Mouse (Mus musculus): ENCODE data around the gene Sema5b.

Sema5b gene

GRCm38 (mm10) chr16:35592274-35593065, 51.5 kb downstream of the Sema5b start:
- no peak for DNase-seq (ENCODE audit: low read depth, low spot score)

GRCm38 (mm10) chr16:35593474-35593873, 52.5 kb downstream of the Sema5b start:
- DNase-seq (ENCODE audit: low read depth, low spot score) = no peak

GRCm38 (mm10) chr16:35596241-35596640, 55.3 kb downstream of the Sema5b start:
- DNase-seq (ENCODE audit: low read depth, low spot score) = no peak

GRCm38 (mm10) chr16:35596661-35597350, 55.9 kb downstream of the Sema5b start:
- peak; percentile 81 for DNase-seq (ENCODE audit: low read depth, low spot score)

GRCm38 (mm10) chr16:35597991-35598390, 57.0 kb downstream of the Sema5b start:
- no peak for DNase-seq (ENCODE audit: low read depth, low spot score)

GRCm38 (mm10) chr16:35598802-35599201, 57.9 kb downstream of the Sema5b start:
- no peak for DNase-seq (ENCODE audit: low read depth, low spot score)

- DNase-seq (ENCODE audit: low read depth, low spot score) = no peak
Observed at GRCm38 (mm10) chr16:35600282-35600681, 59.3 kb downstream of the Sema5b start.

- DNase-seq (ENCODE audit: low read depth, low spot score) = no peak
Observed at GRCm38 (mm10) chr16:35601426-35601825, 60.5 kb downstream of the Sema5b start.

- no peak for DNase-seq (ENCODE audit: low read depth, low spot score)
Observed at GRCm38 (mm10) chr16:35602529-35602928, 61.6 kb downstream of the Sema5b start.

- DNase-seq (ENCODE audit: low read depth, low spot score) = no peak
Observed at GRCm38 (mm10) chr16:35603729-35604522, 63.0 kb downstream of the Sema5b start.

GRCm38 (mm10) chr16:35607250-35607649, 66.3 kb downstream of the Sema5b start:
- DNase-seq (ENCODE audit: low read depth, low spot score) = no peak

- no peak for DNase-seq (ENCODE audit: low read depth, low spot score)
Observed at GRCm38 (mm10) chr16:35608244-35608643, 67.3 kb downstream of the Sema5b start.

- DNase-seq (ENCODE audit: low read depth, low spot score) = no peak
Observed at GRCm38 (mm10) chr16:35609561-35609960, 68.6 kb downstream of the Sema5b start.

- no peak for DNase-seq (ENCODE audit: low read depth, low spot score)
Observed at GRCm38 (mm10) chr16:35613851-35614804, 73.2 kb downstream of the Sema5b start.

GRCm38 (mm10) chr16:35617732-35618131, 76.8 kb downstream of the Sema5b start:
- DNase-seq (ENCODE audit: low read depth, low spot score) = no peak

GRCm38 (mm10) chr16:35623026-35623425, 82.1 kb downstream of the Sema5b start:
- no peak for DNase-seq (ENCODE audit: low read depth, low spot score)

- no peak for DNase-seq (ENCODE audit: low read depth, low spot score)
Observed at GRCm38 (mm10) chr16:35623986-35624385, 83.0 kb downstream of the Sema5b start.

- no peak for DNase-seq (ENCODE audit: low read depth, low spot score)
Observed at GRCm38 (mm10) chr16:35624877-35625276, 83.9 kb downstream of the Sema5b start.

- no peak for DNase-seq (ENCODE audit: low read depth, low spot score)
Observed at GRCm38 (mm10) chr16:35625286-35626020, 84.5 kb downstream of the Sema5b start.

- DNase-seq (ENCODE audit: low read depth, low spot score) = peak; percentile 63
Observed at GRCm38 (mm10) chr16:35627992-35628607, 87.2 kb downstream of the Sema5b start.
